Mouse (Mus musculus) lung, adult 18-20 months (tissue): ENCODE data around the gene Haus7.

Experiments
- DNase-seq, 2 experiments: peaks; one replicate each; pipeline ENCODE4 v3.0.0; 2022; ENCODE audit warnings: mixed read lengths in 2 of 2

Gene Haus7

DNA sequence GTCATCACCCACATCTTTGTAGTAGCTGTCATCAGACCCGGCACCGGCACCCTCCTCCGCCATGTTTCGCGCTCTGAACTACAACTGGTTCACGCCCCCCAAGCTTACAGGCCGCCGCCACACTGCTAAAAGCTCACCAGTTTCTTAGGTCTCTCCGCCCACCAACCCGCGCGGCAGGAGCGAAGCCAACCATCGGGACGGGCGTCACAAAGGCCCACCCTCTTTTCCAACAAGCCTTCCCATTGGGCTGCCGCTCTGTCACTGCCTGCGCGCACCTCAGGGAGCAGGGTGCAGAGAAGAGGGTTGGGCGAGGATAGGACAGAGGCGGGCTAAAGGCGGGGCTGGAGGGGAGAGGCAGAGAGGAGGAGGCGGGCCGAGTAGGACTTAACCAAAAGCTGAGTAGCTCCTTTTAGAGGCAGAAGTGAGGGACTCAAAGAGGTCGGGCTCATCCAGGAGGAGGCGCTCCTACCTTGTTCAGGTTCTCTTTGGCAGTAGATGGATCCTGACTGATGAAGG, at the start of gene Haus7:
Gene Haus7, minus strand, starts transcription at position 168 of the 516 bp plus-strand sequence.
- peak; percentile 96 for DNase-seq

DNA sequence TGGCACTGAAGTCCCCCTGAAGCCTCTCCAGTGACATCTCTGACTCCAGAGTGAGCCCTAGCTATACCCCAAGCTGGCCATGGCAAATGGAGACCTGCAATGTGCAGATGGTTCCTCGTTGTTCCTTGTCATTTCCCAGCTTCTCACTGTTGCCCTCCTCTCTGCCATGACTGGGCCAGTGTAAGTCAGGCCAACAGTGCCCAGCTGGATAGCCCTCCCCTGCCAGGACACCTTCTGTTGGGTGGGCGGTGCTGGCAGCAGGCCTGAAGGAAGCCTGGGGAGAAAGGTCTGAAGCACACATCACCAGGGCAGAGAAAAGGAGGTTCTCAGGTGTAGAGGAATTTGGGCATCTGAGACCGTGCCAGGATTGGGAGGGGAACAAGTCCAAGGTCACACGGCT, 47.7 kb upstream of the Haus7 start:
- no peak for DNase-seq

DNA sequence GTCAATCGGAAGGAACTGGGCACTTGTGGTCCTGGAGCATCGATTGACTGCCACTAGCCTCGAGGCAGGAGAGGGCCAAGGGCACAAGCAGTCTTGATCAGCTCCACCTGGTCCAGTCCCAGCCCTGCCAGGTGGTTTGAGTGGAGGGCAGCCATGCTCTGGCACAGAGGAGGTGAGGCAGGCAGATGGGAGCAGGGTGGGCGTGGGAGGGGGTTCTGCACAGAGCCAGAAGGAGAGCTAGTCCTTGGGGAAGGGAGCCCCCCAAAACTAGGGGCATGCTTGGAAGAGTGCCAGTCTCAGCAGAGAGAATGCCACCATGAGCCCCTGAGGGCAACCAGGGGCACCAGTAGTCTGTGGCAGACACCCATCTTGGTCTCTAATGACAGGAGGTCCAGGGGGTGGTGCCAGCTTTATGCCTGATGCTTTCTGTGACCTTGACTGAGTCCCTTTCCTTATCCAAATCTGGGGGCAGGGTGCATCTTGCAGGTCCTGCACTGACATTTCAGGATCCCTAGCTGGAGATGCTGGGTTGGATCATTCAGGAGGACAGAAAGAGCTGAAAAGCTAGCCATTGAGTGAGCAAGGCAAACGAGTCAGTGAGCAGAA, 46.4 kb upstream of the Haus7 start:
- DNase-seq = no peak

DNA sequence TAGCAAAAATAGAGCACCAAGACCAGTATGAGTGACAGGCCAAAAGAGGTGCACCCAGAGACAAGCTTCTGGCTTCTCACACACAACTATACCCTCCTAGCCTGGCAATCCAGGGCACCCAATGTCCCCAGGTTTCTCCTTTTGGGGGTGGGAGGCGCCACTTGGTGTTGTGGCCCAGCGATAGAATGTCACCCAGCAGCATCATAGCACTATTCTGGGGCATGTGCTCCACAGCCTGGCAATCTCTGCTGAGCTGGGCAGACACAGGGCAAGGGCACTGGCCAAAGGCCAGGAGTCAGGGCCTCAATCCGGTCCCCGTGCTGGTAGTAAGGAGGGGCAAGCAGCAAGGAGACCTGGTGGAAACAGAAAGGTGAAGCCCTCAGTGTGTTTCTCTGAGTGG, 37.9 kb upstream of the Haus7 start:
- DNase-seq = no peak

DNA sequence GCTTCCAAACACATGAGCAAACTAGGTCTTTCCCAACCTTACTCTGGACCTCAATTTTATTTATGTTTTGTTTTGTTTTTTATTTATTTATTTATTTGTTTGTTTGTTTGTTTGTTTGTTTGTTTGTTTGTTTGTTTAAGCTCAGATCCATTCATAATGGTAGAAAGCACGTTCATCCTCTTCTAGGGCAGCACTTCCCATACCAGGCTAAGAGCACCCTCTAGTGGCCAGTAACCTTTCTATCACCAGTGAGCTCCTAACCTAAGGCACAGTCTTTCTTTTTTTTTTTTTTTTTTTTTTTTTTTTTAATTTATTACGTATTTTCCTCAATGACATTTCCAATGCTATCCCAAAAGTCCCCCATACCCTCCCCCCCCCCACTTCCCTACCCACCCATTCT, 34.7 kb upstream of the Haus7 start:
- peak; percentile 38 to 72 for DNase-seq

DNA sequence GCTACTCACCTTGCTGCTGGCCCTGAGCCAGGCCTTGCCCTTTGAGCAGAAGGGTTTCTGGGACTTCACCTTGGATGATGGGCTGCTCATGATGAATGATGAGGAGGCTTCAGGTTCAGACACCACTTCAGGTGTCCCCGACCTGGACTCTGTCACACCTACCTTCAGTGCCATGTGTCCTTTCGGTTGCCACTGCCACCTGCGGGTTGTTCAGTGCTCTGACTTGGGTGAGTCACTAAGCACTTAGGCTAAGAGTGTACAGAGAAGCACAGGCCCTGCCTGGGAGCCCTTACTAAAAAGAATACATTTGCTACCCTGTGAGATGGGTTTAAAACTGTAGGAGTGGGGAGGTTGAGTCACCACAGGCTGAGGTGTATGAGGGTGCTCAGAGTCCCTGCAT, 32.0 kb upstream of the Haus7 start:
- no peak for DNase-seq

DNA sequence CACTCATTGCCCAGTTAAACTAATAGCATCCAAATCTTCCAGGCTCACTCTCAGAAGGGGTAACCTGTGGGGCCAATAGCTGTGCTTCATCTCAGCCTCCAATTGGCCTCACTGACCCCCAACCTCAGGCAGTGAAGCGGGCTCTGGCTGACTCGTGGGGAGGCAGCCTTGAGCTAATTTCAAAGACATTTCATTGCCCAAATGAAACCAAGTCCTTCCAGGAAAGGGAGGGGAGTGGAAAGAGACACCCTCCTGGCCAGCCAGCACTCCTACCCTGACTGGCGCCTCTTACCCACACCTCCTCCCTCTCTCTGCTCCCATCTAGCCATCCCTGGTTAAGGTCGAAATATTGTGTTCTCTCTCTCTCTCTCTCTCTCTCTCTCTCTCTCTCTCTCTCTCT, 31.3 kb upstream of the Haus7 start:
- DNase-seq = no peak

DNA sequence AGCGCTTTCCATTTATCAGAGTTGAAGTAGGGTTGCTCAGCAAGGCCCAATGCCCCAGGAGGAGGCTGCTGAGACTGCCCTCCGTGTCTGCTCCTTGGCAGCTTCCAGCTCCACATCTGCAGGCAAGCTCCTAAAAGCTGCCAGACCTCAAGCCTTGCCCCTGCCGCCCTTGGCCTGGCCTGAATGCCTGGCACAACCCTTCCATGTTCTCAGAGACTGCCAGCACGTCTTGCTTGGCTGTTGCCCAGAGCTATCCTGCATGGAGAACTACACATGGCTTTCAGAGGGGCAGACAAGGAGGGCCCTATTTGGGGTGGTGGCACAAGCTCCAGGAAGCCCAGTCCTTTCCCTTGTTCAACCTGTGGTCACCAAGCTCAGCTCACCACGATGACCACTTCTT, 28.1 kb upstream of the Haus7 start:
- DNase-seq = no peak

DNA sequence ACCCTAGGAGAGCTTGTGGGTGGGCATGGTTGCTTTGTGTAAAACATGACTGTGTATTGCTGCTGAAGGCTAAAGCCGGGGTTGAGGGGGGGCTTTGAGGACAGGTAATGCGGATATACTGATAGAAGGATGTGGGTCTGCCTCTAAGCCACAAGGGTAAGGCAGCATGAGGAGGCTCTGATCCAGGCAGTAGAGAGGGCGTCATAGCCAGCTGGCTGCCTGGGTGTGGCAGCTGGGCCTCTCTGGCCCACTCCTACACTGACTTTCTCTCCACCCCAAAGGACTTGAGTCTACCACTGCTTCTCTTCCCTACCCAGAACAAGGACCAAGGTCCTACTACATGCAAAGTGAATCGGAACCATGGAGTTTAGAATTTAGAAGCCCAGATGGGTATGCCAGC, 26.0 kb upstream of the Haus7 start:
- DNase-seq = no peak

DNA sequence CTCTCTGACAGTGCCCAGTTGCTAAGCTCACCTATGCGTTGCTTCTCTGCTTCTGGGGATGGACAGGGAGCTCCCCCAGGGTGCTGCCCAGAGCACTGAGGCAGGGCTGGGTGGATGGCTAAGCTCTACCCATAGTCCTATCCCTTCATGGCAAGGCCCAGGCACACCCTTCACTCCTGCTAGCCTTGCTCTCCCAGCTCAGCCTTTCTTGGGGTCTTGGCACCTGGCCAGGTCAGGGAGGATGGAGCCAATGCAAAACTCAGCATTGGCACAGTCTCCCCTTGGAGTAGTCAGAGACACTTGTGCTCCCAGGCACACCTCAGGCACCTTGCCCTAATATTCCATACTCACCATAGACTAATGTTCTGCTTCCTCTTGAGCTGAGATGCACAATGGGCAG, 25.2 kb upstream of the Haus7 start:
- DNase-seq = no peak

DNA sequence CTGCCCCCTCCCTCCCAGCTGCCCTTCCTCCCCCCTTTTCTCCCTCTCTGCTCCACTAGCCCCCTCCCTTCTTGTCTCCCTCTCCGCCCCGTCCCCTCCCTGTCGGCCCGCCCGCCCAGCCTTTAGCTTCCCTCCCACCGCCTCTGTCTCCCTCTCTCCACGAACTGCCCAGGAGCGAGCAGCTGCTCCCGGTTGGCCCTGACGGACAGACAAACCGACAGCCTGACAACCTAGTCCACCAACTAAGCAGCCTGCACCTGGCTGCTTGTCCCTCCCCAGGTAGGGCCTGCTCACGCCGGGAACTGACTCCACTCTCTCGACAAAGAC, 24.6 kb upstream of the Haus7 start, which contains the start of gene Bgn:
Gene Bgn, plus strand, starts transcription at position 119 of the 327 bp plus-strand sequence.
- no peak for DNase-seq

DNA sequence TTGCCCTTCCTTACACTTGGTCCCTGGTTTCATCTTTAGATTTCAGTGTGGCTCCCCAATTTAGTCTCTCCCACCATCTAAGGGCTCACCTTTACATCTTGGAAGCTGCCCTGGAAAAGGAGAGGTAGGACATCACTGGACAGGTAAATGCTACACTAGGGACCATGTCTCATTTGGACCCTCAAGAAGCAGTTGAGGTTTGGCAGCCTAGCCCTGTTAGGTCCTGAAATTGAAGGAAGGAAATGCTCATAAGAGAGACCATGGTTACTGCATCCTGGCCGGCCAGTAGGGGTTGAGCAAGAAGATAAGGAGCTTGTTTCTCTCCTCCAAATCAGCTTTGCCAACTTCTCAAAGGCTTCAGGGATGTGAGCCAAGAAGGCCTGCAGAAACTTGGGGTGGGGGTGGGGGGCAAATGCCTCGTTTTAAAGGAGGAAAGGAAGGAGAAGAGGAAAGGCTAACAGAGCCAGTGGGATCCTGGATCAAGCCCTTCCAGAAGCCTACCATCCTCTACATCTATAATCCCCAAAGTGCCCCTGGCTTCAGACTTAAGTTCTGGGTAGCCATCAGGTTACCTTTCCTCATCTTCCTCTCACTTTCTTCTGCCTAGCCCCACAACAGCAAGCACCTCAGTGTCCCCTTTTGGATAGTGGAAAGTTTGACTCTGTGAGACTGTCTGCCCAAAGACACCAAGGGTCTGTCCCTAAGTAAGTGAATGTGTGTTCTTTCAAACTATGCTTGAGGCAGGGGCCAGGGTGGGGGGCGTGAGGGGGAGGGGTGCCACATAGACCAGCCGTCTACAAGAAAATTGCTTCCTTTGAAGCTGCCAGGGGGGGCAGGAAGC, 24.0 kb upstream of the Haus7 start:
- DNase-seq = no peak

DNA sequence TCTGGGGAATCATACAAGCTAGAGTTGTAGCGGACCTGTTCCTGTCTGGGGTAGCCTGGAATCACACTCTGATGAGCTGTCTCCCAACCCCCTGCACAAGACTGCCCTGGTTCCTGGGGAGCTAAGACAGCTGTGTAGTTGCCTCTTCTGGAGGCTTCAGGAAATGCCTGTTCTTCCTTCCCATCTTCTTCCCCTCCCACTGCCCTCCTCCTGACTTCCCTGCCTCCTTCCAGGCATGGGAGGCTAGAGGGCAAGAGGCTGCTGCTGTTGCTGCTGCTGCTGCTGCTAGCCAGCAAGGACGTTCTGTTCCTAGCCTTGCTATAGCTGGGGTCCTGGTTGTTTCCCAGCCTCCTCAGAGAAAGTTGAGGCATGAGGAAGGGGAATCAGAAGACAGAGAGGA, 21.5 kb upstream of the Haus7 start:
- DNase-seq = peak in 1 of 2 experiments; percentile 37

DNA sequence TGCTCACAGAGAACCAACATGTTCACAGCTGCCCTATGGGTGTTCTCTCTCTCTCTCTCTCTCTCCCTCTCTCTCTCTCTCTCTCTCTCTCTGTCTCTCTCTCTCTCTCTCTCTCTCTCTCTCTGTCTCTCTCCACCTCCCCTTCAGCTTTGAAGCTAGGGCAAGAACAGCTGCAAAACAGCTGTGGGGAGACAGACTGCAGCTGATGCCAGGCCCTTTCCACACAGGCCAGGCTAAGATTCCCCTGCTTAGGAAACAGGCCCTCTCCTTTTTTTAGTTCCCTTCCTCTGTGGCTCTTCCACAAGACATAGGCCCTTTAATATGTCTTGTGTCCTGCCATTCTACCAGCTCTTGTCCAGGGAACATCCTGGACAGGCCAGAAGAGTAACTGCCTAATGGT, 20.8 kb upstream of the Haus7 start:
- no peak for DNase-seq

DNA sequence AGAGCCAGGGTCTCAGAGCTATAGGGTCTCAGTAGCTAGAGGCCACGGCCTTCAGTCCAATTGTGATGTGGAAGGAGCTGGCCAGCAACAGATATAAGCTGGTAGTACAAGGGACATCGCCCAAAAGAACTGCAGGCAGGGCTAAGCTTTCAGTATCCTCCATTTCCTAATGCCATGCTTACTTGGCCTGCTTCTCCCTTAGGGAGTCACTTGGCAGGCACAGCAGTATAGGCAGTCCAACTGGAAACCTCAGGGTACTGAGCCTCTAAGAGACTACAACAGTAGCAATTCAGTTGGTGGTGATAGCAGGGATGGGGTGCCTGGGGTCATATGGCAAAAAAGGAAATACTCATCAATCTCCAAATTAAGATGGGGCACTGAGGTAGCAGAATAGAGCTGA, 18.7 kb upstream of the Haus7 start:
- DNase-seq = no peak

DNA sequence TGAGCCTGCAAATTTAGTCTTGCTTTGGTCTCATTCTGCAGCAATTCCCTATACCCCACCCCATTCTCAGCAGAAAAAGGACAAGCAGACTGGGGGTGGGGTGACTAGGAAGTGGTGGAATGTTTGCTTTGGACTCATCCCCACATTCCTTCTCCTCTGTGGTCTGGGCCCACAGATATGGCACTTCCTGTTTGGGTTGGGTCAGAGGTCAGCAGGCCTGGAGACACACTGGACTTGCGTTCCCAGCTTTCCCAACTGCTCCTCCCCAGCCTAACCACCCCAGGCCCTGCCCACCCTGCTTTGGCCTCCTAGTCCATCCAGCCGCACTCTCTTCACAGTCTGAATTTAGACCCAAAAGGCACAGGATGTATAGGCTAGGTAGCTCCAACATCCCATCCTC, 17.8 kb upstream of the Haus7 start:
- DNase-seq = peak; percentile 68 to 78

DNA sequence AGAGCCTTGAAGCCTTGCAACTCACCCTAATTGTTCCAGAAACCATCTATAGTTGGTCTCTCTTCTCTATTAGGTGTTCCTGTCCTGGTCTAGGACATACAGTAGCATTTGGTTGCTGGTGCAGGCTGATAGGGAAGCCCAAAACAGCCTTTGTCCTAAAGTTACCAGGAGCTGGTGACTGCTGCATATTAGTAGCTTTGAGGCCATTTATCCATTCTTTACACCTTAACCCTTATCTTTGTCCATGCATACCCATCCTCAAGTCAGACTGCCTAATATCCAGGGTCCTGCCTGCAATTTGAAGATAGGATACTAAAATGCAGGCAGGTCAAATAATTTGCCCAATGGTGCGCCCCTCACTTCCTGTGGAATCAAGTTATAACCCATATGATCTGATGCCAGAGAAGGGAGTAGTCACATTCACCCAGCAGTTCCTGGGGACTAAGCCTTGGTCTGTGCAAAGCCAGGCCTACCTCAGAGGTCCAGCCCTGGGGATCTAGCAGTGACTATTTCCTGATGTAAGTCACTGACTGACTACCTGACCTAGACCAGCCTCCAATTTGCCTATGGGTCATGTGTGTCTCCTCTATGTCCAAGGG, 16.9 kb upstream of the Haus7 start:
- no peak for DNase-seq

DNA sequence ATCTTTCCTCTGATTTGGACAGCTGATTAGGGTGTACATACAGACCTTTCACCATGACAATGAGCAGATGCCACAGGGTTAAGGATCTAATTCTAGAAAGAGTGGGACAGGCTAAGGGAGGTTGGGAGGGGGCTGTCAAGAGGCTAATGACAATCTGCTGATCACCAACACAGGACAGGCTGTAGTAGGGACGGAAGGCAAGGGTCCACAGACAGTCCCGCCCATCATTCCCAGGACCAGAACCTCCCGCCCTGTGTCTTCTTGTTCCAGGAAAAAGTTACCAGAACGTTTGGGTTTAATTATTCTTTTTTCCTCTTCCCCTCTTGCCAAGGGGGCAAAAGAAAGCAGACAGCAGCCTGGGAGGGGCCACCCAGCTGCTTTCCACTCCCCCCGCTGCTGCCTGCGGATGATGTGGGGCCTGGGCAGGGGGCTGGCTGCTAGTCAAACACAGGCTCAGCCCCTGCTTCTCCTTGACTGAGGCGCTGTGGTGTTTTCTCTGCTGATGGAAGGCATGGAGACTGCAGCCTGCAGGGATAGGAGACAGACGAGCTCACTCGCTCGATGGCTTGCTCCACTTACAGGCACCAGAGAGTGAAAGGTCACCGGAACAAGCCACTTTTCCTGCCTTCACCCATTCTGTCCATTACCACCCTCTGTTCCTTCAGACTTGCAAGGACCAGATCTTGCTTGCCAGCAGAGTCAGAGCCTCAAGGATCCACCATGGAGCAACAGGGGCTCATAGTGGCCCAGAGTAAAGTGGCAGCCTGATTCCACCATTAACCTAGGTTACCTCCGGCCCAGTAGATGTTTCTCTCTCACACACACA, 15.7 kb upstream of the Haus7 start:
- DNase-seq = no peak

DNA sequence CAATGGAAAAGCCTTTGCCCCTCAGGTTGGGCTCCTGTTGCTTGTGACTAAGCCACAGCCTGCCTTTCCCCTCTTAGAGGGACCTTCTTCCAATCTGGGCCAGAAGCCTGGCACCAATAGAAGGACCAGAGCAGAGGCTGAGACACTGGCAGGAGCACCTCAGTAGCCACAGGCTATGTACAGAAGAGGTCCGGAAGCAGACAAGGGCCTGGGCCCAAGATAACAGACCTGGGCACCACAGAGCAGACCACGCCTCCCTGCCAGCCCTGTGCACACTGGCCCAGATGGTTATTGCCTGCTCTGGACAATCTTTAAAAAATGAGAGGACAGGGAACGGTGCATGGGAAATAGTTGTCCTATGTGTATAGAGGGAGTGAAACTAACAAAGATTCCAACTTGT, 12.9 kb upstream of the Haus7 start:
- no peak for DNase-seq

DNA sequence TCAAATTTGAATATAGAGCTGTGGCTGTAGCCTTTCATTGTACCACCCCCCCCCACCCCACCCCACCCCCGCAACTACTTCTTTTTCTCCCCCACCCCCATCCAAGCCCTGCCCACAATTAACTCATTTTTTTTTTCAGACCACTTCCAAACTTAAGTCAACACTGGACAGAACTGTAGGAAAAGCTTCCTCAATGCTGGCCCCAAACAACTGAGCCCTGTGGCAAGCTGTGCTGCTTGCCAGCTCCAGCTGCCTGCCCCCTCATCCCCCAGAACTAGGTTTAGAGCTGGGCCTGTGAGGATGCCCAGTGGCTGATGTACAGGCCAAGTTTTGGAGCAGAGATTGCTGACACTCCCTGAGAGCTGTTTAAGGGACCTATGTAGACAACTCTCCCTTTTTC, 9.9 kb upstream of the Haus7 start:
- DNase-seq = no peak

DNA sequence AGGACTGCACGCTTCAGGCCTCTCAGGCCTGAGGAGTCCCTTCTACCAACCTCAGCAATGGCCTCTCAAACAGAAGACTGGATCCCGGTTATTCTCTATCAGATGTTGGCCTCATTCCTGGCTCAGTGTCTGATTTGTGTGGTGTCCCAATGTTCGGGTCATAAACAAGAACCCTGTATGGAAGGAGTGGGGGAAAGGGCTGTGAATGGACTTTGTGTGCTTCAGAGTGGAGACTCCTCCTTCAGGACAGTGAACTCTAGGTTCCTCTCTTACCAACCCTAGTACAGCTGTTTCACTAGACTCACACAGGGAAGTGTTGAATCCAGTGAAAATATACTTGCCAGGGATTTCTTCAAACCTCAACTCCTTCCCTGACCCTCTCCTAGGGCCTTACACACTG, 9.5 kb upstream of the Haus7 start:
- DNase-seq = no peak

DNA sequence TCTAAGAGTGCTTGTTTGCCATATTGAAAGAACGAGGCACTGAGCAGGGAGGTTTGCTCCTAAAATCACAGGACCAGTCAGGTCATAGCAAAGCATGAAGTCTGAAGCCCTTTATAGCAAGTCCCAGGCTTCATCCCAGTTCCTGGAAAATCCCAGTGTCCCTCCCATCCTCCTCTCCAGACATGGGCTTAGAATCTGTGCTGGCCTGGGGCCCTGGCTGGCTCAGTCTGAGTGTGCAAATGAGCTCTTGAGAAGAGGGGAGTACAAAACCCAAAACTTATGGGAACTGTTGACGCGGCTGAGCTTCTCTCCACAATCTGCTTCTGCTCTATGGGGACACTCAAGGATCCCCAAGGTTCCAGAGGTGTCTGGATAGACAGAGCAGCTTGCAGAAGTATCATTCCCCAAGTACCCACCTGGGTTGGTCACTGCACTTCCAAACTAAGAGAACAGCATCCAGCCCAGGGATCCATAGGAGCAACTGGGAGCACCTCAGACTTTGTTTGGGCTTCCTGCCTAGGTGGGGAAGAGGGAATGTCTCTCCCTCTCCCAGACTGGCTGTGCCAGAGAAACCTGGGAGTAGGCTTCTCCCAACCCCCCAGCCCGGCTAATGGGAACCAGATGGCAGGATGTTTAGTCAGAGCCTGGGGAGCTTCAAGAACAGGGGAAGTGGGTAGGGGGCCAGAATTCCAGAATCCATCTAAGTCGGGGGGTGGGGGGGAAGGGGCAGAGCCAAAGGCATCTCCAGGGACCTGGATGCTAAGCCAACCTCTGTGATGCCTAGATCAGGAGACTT, 8.8 kb upstream of the Haus7 start:
- no peak for DNase-seq
